Mouse (Mus musculus) spleen, postnatal 10 days (tissue): ENCODE measurements at regions not wholly inside any gene's neighbourhood (a gene's known extent, or its start where the extent isn't known, plus 50 kb on each side); places are given as distances from the start of the nearest gene placed in this dataset.

Experiments used
- DNase-seq, 2 experiments: peaks; one replicate each; pipeline ENCODE4 v3.0.0; 2021 to 2022; ENCODE audit warnings: low spot score in 2 of 2

DNA sequence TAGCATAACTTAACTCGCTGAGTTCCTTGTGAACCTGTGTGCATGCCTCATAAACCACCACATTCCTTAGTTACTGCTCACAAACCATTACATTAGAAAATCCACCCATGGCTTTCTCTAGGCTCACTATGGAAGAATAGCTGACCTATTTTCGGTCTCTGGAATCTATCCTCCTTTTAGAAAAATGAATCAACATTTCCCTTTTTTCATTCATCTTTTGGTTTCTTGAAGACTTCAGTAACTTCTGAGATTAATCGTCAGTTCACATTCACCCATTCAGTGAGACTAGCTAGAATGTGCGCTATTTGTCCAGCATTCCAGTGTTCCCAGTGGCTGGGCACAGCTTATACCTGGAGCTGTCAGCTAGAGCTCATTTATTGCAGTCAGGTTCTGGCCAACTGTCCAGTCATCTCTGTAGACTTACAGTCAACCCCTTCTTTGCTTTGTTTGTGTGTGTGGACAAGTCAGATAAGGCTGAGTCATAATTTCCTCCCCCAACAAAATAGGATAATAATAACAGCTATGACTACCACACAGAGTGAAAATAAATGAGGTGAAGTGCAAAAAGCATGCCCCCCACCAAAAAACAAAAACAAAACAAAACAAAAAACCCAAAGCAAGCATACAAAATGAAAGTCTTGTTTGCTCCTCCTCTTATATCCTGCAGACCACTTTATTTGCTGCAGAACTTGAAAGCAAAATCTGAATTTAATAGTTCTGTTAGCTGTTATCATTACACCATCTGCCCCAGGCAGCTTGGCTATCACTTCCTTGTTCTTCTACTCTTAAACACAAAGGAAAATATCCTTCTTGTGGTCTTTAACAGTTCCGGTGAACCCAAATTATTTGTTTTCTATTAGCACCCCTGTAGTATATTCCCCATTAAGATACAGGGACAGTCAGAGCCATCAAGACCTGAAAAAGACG is 173.0 kb upstream of the Cited2 start:
- no peak for DNase-seq

DNA sequence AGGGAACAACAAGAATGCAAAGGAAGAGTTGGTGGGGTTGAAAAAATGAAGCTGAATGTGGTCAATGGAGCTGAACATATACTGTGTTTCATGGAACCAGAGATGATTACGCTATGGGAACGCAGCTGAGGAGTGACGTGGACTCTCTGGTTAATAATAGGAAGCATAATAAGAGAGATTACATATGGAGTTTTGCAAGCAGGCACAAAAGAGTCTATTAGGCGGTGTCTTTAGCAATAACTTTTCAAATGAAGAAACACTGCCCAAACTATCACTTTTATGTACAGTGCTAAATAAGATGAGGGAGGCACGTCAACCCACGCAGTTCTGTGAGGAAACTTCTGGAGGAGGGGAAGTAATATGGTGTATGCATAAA is 172.4 kb upstream of the Cited2 start:
- DNase-seq: no peak

DNA sequence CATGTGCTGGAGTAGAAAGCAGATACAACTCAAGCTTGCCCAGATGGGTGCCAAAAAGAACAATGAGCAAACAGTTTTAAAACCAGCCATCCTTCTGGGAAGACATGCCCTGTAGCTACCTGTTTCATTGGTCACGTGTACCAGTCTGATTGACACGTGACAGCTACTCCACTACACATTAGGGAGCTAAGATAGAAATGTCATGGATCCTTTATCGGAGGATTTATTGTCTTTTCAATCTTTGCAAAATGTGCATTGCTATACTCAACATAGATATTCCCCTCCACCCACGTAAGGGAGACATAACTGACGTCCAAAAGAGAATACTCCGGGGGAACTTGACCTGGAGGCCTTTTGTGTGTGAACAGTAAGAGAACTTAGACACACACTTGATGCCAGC is 171.1 kb upstream of the Cited2 start:
- no peak for DNase-seq

DNA sequence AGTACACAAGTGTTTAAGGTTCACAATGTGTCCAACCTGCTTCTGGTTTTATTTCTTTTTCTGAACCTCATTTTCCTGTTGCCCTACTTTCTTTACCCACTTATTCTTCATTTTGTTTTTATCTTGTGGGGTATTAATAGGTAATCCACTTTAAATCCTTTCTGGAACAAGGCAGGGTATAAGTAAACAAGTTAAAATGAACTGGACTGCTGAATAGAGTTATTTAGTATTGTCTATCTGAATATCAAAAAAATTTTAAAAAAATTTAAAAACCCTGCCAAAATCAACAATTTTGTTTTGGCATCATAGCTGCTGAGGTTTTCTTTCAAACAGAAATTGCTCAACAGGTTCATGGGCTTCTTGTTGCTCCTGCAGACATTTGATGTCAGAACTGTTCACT is 170.7 kb upstream of the Cited2 start:
- DNase-seq: no peak

DNA sequence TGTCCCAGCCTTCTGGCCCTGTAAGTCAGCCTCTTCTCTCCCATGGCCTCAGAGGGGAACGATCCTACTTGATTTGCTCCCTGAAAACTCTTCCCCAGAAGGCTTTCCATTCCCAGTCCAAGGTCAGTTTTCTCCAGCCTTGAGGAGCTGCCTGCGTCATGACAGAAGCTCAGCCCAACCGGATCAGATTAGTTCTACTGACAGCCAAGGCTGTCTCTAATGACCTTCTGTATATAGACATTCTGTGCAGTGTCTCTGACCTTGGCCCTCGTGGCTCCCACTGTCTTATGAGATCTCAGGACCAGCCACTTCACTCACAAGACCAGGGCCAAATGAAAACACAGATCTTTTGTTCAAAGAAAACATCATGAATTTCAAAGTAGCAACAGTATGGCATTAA is 166.6 kb upstream of the Cited2 start:
- DNase-seq: no peak

DNA sequence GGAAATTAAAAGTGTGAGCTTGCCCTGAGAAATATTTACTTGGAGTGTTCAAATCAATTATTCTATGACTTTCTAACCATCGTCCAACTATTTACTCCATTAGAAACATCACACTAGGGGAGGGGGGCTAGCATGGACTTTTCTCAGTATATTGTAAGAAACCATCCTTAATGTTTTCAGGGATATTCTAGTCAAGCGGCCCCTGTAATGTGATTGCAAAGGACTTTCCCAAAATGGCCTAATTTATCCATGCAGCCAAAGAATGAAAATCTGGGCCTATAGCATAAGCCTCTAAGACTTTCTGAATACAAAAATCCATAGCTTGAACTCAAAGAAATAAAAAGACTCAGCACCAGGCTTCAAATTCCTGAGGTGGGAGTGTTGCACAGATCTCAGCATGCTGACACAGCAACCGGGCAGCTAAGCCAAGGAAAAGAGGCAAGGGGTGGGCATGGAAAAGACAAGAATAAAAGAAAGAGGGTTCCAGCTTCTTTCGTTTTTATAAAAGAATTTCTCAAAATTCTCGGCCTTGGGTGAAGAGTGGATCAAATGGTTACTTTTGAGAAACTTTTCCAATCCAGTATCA is 163.6 kb upstream of the Cited2 start:
- DNase-seq: no peak

DNA sequence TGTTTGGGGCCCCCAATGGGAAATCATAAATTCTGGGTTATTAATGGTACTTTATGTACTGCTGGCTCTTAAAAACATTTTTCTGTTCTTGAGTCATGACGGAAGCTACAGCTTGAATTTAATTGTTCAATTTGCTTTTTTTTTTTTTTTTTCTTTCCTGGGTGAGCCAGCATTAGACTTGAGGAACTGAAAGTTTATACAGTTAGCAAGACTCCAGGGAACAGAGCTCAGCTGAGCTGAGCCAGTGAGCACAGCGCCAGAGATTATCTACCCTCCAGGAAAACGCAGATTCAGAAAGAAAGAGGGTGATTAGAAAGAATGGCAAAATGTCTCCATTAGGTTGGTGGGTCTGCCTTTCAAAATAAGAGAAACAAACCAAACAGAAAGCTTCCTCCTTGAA is 163.0 kb upstream of the Cited2 start:
- DNase-seq: no peak

DNA sequence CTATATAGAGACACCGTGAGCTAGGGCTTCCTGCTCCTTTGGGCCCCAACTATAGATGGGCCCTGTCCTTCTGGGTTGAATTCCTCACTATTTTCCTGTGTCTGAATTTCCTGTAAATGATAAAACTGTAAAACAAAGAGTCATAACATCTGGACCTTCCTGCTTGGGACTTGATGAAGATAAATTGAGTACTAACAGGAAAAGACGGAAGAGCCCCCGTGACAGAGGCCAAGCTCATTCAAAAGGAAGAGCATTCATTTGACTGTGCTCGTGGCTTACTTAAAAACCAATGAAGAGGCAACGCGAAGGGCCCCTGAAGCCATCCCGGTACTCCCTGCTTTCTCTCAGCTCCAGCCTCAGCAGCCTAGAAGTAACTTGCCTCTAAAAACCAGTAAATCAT is 161.6 kb upstream of the Cited2 start:
- no peak for DNase-seq

DNA sequence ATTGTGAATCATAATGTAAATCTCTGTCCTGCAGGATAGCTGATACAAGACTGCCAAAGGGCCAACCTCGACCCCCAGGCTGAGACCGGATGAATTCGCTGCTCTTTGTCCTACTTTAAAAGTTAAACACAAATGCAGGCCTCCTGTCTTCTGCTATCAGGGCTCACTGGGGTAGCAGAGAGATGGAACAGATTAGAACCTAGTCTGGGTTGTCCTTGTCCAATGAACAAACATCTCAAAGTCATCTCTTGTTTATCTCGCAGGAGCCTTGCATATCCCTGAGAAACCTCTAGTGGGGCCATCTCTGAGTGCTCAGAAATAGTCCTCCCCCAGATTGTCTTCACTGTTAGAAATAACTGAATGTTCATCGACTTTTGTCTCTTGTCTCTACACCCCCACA is 161.0 kb upstream of the Cited2 start:
- no peak for DNase-seq

DNA sequence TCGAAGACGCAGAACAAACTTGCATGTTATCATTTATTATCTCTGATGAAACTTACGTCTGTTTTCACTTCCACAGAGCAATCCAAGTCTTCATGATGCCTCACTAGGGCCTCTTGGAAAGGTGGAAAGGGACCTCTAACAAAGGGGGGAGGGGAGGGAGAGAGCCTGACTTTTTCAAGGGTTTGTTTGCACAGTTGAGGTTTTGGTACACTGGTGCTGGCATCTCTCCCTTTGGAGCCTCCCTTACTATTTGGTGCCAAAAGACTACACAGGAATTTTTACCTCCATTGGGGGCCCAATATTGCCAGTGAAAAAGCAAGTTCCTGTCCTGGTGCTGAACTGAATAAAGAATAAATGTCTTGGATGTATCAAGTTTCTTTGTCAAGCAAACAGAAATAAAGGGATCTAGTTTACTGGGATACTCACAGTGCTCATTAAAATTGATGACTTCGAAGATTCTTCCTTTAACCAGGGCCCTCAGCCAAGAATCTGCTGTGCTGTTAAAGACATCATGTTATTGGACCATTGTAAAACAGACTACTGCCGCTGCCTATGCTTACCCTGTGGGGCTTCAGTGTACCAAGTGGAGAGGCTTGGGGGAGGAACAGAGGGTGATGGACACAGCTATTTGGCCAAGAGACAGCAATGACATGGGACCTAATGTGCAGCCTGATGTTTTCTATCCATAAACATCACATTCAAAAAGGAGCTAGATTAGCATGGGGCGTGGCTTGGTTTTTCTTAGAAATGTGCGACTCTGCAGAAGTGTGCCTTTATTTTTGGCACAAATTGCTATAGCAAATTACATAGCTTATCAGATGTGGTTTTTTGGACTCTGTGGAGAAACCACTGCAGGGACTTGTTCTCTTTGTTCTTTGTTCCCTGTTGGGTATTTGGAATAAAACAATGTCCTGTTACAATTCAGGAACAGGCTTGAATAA is 160.3 kb upstream of the Cited2 start:
- no peak for DNase-seq

DNA sequence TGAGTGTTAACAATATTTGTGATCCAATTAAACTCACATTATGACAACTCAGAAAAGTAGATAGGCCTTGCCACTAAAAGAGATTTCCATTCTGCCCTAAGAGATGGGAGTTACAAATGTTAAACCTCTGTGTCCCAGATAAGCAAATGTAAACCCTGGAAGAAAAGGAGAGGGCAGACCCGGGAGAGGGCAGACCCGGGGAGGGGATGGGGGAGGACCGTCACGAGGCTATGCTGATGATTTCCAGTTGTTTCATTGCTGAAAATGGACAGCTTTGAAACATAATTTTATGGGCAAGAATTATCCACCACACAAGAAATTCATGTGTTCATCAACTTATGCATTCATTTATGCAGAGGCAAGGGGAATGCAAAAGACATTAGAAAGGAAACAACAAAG is 159.7 kb upstream of the Cited2 start:
- no peak for DNase-seq

DNA sequence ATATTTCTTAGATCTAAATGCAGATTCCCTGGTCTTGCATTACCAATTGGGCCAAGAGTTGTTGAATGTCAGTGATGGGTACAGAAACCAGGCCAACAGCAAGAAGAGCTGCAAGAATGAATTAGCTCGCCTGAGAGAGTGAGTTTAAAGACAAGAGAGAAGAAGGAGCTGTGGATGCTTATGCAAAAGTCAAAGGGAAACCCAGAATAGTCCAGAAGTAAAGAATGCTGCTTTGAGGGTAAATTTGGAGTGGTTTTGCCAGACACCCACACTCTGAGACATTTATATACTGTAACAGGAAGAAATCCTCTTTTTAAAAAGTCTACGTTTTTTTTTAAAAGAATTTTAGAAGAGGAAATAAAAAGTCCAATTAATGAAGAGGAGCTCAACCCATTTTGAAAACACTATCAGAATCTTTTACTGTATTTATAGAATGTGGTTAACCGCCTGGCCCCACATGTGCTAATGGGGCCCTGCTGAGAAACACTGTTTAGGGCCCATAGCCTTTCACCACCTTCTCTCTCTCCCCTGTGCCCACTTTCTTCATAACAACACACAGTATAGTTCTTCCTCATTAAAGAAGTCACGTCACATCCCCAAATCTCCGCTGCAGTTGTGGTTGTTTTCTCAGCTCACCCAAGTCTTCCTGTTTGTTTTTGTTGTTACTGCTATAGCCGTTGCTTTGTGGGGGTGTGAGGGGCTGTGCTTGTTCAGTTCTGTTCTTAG is 158.0 kb upstream of the Cited2 start:
- DNase-seq: no peak

DNA sequence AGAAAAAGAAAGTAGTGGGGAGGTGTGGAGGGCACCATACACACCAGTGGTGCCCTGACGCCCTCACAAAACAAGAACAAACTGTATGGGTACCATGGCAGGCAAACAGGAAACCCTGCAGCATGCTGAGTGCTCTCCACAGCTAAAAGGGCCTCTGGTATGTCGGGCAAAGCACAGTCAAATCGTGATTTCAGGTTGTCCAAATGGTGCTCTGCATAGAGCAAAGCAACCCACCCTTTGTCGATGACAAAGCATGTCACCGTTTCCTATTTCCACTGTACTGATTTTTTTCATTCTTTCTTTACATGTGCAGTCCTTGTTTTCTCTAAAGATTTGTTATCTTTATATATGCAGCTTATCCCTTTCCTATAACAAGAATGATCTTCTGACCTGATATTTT is 156.0 kb upstream of the Cited2 start:
- no peak for DNase-seq

DNA sequence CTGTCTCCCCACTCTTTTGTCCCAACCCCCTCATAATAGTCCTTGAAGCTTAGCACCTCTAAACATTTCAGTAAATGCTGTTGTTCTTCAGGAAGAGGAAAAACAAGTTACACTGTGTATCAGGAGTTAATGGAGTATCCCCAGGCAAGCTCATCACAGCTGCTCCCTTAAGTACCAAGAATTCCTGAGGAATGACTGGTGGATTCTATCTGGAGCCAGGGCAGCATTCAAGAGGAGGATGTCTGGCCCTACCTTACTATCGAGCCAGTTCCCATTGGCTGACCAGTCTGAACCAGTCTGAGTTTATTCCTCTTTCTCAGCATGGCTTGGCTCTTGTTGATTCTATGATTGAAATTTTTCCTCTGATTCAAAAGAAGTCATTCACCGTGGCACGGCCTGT is 155.4 kb upstream of the Cited2 start:
- DNase-seq: no peak

DNA sequence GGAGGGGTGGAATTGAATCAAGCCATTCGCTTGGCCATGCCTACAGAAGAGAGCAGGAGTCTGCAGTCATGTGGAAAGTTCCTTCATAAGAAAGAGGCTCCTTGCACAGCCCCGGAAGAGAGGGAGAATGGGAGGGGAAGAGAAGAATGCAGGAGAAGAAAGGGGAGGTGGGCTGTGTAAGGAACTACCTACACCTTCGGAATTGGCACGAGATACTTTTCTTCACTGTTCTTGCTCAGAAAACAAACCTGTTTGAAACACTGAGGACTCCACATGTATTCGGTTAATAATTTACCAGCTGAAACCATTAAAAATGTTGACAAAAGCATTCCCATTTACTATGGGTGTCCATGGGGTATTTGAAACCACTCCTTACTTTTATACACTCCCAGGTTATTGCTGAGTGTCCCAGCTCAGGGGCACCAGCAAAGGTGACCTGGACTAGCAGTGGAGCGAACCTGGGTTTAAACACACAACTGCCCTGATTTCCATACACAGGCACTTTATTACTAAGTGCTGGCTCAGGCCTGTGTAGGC is 153.4 kb upstream of the Cited2 start:
- DNase-seq: no peak

DNA sequence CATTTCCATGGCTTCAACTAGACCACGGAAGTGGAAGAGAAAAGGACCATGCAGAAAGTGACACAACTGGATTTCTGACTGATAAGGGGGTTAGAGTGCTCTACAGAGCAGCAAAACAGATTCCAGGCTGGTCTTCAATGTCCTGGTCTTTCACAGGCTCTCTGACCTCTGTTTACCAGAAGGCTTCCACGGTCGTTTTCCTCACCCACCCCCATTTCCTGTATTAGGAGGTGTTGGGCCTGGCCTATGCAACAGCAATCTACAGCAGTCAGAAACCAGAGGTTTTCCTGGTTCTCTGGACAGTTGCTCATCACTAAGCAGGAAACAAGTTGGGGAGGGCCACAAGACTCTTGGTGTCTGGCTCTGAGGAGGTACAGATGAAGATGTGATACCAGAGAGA is 148.1 kb upstream of the Cited2 start:
- no peak for DNase-seq

DNA sequence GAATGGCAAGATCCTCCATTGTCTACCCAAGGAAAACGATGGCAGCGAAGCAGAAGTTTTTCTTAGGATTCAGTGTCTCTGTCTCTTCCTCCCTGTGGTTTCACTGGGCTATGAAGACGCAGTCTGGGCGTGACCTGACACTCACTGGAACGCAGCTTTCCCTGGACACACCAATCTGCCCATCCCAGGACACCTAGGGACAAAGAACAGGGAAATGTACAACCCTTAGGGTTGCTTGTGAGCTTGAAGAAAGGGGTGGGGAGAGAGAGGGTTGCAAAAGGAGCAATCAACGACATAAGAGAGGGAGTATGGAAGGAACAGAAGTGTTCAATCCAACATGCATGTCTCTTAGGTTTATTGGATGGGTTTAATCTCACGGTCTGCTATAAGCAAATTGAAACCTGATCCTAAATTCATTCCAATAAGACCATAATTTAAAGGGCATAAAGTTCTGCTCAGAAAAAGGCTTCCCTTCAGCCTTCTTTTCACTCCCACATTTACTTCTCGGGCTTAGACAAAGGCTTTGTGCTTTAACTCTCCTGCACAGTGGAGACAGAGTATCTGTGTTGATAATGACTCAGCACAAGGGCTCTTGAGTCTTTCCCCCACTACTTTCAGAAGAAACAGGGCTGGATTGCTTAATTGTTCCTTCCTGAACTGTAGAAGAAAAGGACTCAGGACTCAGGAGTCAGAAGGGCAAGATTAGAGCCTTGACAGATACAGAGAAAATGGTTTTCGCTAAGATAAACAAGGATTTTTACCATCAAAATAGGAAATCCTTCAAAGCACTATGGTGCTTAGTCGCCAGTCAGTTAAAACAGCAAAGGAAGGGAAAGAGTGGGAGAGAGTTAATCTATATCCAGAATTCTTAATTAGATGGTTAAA is 147.3 kb upstream of the Cited2 start:
- no peak for DNase-seq

DNA sequence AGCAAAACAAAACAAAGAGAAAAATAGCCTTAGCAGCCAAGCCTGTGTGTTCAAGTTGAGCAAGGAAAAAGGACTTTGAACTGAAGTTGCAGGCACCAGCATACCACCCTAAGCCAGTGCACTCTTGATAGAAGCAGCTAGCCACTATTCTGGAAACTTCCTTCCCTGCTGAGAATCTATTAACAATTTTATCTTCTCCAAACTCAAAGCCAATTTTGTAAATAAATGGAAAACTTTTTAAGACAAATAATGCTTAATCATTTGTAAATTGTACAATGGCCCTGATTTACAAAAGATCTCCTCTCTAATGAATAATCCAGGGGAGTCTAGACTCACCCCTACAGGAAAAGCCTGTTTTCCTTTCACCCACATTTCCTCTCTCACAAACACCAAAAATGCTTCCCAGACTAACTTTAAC is 146.7 kb upstream of the Cited2 start:
- DNase-seq: no peak

DNA sequence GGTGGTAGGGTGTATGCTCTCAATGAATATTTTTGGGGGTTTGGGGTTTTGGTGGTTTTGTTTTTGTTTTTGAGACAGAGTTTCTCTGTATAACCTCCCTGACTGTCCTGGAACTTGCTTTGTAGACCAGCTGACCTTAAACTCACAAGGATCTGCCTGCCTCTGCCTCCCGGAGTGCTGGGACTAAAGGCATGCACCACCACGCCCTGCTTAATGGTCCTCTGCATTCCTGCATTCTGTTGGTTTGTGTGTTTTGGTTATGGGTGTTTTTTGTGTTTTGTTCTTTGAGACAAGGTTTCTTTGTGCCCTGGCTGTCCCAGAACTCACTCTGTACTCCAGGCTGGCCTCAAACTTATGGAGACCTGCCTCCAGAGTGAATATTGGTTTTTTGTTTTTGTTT is 143.6 kb upstream of the Cited2 start:
- DNase-seq: no peak

DNA sequence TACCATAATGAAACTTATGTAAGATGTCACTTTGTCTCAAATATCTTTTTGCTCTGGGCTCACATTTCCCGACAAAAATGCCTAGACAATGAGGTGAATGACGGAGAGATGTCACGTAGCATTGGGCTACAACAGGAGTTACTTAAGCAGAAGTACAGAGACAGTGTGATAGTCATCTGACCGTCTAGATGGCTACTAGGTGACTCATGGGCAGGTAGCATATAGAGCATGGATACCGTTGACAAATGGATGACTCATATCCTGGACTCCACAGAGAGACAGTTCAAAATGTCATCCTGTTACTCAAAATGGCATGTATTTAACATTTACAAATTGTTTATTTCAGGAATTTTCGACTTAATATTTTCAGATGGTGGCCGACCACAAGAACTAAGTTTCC is 138.2 kb upstream of the Cited2 start:
- no peak for DNase-seq

DNA sequence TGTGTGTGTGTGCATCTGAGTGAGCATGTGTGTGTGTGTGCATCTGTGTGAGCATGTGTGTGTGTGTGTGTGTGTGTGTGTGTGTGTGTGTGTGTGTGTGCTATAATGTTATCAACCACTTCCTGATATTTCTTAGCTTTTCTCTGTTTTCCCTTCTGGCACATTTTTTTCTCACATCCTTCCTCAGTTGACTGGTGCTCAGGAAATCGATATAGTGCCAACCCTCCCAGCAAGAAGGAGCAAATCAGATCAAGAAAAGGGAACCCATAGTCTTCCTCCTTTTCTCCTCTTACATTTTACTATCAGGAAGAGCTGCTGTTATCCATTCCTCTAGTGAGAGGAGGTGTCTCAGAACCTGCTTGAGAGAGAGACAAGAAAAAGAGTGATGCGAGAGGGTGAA is 136.1 kb upstream of the Cited2 start:
- no peak for DNase-seq
